Mouse (Mus musculus): ENCODE data around the gene Hapln1.

Hapln1 gene

DNA sequence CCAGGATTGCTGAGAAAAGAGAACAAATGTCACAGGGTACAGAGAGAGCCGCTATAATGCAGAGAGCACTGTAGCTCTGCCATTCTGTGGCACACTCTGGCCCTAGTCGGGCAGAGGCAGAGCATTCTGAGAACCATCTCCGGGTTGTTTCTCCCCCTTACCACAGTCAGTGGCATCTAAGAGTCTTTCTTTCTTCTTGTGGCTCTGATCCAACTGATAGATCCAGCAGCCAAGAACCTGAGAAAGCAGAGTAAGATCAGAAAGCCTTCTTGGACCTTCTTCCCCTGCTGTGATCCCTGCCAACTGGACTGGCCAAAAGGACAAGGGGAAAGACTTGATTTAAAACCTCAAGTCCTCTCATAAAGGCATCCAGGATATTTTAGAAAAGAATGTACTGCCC is 63.7 kb downstream of the Hapln1 start:
- DNase-seq, result no peak

DNA sequence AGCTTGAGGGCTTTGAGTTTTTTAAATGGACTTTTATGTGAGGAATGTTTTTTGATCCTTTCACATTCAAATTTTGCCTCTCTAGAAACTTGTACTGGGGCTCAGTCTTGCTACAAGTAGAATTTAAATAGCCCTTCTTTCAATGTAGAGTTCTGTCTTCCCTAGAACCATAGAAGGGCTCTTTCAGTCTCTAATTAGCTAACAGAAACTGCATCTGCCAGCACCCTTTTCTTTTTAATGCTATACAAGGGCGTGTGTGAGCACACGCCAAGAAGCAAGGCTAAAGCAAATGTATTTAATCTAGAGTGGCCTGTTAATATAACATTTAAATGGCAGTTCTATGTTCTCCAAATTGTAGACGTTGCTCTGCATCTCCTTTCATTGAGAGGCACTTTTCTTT is 67.8 kb downstream of the Hapln1 start:
- DNase-seq, result no peak

DNA sequence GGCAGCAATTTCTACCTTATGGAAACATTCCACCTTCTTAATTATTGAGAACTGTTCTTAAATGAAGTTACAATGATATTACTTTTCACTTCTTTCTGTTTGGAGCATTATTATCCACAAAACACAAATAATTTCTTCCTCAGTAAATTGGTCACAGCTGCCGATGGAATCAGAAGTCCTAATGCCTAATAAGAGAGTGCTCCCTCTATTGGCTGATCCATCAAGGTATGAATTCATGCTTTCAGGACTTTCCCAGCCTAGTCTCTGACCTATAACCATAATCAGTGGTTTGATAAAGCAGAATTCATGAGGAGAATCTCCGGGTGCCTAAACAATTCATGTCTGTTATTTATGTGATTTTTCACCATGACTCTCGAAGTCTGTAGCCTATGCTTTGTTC is 79.5 kb downstream of the Hapln1 start:
- DNase-seq, result no peak

DNA sequence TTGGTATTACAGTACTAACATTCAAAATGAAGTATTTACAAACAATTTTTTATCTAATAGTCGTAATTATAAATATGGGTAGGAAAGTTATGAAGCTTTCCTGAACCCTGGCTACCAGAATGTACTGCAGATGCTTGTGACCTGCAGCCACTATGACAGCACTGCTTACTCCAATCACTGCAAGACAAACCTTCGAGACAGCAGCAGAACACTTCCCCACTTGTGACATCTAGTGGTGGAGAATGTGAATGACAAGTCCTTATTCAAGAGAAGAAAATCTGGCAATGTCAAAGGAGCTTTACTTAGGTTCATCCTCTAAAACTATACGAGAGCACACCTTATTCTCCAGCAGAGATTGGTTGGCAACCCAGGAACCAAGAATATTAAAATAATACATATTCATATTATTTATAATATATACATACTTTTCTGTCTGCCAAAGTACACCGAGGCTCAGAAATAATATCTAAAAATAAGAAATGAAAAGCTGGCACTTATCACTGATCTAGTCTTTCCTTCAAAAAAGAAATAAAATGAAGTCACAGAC is 94.6 kb downstream of the Hapln1 start:
- peak; percentile 14 to 19 for DNase-seq

DNA sequence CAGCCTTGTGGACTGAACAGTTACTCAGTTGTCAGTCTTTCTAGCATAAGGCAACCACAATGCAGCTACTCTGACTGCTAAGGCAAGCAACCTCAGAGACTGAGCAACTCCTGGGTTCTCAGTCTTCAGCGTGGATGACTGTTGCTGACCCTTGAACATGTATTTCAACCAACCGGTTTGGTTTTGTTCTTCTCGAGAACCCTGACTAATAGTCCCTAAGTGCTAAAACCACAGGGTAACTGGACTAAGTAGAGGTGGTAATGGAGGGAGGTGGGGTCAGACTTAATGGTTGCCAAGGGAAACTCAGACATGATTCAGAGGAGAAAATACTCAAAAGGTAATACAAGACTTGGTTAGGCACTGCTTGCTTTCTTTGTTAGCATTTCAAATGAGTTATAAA is 97.4 kb downstream of the Hapln1 start:
- no peak for DNase-seq

DNA sequence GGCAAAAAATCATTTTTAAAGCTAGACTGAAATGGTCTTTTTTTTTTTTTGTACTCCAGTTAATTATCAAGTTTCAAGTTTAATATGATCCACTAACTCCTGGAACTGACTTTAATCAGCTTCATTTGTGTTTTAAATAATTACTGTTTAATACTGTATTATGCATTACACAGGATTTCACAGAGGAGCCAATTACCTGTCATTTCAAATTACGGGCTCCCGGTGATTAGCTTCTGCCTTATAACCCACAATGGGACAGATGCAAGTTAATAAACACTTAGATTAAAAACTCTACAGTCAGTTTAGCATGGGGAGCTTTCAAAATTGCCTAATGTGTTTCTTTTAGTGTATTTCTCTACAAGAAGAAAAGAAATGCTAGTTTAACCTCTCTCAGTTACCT is 106.0 kb downstream of the Hapln1 start:
- DNase-seq, result no peak

DNA sequence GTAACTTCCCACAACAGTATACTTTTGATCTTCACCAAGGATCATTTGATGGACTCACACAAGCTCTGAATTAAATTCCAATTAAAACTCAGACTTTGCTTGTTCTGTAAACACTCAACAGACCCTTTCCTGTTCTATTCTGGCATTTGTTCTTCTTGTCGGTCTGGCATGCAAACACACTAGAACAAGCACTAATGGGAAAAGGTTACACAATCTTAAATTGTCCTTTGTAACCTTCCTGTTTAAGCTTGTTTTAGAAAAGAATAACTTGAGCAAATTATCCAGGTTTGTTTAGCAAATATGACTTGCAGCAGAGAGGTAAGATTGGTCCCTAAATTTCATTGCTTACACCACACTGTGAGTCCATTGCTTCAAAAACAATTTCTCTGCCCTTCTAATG is 113.2 kb downstream of the Hapln1 start:
- no peak for DNase-seq

DNA sequence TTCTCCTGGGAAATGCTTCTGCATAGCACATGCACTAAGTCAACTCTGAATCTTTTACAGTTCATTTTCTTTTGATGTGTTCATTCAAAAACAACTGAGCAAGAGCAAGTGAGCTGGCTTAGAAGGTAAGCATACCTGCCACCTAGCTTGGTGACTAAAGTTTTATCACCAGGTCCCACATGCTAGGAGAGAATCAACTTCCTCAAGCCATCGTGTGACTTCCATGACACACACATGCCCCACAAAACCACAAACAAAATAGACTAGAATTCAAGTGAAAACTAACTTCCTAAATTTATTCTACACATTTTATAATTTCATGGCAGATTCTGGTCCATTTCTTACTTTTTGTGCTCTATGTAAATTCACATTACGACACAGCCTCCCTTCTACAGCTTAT is 113.7 kb downstream of the Hapln1 start:
- DNase-seq, result no peak

DNA sequence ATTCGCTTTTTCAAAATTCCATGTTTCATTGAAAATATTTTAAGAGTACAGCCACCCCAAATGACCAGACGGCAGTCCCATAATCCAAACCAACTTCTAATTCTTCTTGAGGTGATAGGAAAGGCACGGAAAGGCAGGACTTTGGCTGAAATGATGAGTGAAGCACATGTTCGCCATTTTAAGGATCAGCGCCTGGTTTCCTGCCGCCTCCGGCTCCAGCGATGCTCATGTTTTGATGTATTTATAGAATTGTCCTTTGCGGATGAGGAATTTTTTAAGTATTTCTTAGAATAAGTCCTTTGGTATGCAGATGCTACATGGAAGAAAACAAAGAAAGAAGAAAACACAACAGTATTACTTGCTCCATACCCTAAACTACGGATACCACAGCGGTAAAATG is 117.5 kb downstream of the Hapln1 start:
- DNase-seq, result no peak

All from B cell, adult 2 months (primary cell).